Mouse (Mus musculus) ovary, postnatal 36 days (tissue): Measurements from ENCODE around the gene Mllt3.

Experiments
- DNase-seq: peaks from one replicate; pipeline ENCODE4 v3.0.0; 2022; ENCODE audit warnings: low spot score, mixed read lengths

Gene Mllt3

DNA sequence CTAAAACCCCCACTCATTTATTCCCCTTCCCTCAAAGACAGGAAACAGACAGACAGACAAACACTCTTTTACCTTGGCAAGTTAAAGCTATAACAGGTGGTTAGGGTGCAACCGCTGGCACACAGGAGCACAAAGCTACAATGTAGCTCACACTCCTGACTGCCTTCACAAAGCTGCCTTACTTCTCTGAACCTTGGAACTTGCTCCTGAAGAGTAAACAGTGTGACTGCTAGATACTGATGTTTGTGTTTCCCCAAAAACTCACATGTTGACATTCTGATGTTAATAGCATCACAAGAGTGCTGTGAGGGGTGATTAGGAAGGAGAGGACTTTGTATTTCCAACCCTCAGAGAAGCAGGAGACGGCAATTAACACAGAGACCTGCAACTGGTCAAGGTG is 151.6 kb downstream of the Mllt3 start:
- DNase-seq = no peak

DNA sequence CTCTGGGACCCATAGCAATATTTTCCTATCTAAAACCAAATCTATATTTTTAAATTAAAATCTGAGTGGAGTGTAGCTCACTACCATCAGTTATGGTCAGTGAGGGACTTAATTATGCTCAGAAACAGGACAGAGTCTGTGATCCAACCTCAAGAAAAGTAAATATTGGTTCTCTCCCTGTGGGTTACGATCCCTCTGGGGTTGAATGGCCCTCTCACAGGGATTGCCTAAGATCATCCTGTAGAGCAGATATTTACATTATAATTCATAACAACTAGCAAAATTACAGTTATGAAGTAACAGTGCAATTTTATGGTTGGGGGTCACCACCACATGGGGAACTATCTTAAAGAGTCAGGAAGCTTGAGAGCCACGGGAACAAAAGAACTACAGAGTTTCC is 152.9 kb downstream of the Mllt3 start:
- DNase-seq = no peak

DNA sequence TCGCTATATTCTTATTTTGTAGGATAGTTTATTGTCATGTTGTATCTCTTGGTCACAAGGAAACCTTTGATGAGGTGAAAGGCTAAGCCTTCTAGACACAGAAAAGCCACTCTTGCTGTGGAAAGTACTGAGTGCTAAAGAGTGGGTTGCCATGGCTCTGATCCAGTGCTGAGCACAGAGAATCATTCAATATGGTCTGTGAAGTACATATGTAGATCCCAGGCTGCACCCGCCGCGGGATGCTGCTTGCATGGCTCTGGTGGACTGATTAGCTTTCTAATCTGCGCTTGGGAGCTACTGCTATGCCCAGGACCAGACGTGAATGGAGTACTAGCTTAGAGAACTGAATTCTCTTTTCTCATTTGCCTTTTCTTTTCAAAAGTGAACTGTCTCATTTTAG is 154.5 kb downstream of the Mllt3 start:
- no peak for DNase-seq

DNA sequence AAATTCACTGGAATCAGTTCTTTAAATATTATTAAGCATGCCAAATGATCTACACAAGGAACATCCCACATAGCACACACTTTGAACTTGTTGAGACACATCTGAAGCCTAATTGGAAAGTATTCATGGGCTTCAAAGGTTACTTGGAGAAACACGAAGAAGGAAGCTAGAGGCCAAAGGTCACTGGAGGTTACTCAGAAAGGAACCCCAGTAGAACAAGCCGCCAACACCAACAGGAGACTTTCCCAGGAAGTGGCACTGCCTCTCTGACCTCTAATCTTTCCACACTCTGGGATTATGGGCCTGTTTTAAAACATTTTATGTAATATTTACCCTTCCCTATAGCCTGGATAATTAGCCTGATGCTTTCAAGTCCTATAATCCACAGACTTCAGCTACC is 162.6 kb downstream of the Mllt3 start:
- DNase-seq = no peak

DNA sequence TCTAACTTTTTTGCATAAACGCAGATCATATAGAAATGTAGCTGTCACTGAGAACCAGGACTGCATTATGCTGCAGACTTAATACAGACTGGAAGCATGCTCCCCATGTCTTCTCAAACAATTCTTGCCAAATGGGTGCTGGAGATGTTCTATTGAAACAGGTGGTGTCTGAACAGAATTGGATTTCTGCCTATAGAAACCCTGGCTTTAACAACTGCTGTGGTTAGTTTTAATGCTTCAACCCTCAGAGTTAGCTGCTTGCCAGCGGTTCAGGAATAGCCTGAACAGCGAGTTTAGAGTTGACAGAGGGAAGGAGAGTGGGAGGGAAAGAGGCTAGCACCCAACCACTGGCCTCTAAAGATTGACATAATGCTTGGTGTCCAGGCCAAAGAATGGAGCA is 166.6 kb downstream of the Mllt3 start:
- no peak for DNase-seq

DNA sequence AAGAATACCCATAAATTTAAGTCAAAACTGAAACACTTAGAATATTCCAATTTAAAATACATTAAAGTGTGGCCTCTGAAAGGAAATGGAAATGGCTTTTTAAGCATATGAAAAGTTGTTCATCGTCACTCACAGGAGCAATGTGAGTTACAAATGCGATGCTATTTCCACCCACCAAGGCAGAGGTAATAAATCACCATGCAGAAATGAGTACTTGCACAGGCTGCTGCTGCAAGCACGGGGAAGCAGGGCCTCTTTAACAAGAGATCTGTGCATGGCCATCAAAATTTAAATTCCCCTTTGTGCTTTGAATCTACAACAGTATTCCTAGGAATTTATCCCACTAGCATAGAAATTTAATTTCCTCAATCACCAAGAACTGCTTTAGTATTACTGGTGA is 167.3 kb downstream of the Mllt3 start:
- DNase-seq = no peak

DNA sequence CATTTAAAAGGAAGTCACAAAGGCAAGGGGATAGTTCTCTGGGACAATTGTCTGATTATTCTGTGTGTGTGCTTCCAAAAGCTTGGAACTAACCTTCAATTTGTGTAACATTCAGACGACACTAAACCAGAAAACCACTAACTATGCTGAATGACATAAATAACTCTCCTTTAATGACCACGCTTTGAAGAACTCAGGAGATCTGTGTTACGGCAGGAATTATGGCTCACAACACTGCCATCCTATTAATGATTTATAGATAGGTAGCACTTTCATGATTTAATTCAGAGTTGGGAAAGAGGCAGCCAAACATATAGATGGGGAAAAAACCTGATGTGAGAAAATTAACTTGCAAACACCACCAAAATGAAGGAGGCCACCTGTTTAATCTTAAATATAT is 168.1 kb downstream of the Mllt3 start:
- DNase-seq = no peak

DNA sequence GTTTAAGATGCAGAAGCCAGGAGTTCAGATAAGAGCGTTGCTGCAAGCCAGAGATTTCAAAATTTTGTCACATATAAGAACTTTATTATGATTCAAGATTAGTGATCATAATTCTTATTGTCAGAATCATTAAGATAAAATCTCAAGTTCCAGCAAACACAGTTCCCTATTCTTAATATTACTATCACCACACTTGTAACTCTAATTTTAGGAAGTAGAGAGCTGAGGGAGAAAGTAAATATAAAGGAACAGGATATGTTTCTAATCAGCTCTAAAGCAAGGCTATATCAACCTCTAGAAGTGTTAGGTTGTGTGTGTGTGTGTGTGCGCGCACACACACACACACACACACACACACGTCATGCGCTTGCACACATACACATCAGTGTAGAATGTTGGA is 170.0 kb downstream of the Mllt3 start:
- no peak for DNase-seq

DNA sequence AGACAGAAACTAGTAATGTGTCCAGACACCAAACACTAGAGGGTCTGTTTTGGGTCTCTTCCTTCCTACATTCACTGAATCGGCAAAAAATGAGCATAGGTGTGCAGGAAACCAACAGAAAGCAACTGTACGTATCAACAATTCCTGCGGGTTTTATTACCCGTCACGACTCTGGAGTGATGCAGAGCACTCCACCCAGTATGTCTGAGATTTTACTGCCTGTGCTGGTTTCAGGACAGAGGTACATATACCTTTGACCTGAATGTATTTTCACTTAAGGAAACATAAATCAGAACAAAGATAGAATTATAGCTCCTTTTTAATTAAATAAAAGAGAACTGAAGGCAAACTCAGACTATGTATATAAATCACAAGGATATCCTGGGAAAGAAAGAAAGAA is 172.4 kb downstream of the Mllt3 start:
- DNase-seq = no peak

DNA sequence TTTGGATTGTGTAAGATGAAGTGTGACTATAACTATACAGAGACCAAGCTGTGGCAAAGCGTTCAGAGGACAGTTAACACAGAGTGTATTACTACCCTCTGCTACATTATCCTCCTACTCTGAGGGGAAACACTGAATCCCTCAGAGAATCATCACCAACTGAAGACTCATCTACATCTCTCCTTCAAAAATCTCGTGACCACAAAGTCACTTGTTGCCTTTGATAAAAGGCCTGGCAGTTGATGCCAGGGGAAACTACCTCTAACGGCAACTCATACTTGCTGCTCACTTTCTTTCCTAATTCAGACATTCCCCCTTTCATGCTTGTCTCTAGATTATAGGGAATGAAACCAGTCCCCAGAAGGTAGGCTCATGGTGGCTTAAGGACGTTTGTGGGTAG is 174.0 kb downstream of the Mllt3 start:
- no peak for DNase-seq

DNA sequence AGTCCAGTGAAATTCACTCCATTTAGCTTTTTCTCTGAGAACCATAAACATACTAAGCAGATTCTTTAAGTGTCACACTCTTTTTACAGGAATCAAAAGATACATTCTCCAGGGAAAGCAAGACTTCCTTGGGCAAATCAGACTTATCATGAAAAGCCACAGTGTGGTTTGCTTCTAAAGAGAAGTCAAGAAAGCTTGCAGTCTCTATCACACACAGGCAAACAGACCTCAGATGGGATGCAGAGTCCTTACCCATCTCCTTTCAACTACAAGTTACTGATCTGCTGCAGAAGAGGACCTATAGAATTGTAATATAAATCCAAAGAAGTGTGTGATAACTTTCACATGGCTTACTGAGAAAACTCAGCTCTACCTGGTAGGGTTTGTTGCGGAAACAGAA is 175.2 kb downstream of the Mllt3 start:
- DNase-seq = no peak

DNA sequence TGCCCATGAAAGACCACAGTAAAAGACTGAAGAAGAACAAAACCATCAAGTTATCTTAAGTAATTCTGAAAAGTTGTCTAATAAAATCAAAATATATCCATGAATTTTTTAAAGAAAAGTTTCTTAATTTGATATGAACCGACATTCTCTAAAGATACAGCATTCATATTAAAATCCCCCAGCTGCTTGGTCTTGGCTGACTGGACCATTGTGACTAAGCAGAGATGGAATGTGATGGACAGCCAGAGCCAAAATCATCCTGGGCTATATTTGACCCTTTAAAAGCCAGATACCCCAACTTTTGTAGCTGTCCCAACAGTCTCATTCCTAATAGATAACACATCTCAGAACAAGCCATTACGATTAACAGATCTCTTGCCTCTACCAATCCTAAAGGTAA is 180.7 kb downstream of the Mllt3 start:
- DNase-seq = no peak

DNA sequence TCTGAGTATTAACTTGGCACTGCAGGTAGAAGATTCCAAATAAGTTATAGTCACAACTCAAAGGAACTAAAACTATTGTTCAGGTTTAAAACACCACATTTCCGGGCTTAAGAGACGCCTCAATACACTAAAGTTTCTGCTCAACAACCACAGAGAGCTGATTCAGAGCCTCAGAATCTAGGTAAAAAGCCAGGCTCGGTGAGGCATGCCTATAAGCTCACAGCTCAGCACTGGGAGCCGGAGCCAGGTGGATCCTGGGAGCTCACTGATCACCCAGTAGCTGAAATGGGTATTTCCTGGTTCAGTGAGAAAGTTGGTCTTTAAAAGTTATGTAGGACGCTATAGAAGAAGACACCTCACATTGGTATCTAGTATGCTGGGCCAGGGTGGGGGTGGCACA is 183.1 kb downstream of the Mllt3 start:
- no peak for DNase-seq

DNA sequence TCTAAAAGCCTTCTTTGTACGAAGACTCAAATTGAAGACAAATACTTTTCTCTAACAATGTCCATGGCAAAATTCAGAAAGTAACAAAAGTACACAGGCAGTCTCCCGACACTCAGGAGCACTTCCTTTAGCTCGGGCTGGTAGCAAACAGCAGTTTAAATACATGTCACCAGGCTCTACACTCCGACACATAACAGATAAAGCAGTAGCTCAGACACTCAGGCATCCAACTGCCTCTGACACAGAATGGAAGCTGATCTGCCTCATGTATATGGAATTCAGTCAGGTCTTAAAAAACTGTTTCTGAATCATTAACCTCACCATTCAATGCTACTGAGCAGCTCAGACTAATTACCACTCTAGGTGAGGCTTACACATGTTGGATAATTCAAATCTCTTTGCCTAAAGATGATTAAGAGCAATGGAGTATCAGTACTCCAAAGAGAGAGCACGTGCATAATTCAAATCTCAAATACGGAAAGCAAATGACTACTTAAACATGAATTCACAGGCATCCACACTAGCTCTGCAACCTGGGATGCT is 188.4 kb downstream of the Mllt3 start:
- DNase-seq = no peak

DNA sequence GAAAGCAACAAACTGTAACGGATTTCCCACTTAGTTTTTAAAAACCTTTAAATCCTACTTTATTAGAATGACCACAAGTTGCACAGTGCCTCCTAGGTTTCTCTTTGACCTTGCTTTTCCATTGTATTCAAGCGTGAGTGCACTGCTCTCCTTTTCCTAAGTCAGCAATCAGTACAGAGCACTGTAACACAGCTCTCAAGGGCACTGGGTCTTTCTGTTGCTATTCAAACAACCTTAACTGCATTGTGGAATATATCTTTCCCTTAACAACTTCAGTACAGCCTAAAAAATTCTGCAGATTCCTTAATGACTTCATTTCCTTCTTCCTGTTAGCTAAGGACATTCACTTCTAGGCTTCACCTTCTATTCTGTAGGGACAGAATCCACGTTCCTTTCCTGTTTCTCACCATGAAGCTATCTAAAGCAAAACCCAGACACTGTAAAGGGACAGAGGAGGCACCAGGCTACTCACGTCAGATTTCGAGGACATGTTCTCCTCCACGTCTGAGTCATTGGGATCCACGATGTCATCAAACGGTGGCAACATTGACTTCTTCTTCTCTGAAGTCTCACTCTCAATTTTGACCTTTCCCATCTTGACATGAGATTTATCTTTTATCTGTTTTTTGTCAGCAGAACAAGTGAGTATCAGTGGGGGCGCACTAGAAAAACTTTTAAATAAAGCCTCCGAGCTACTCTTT is 192.8 kb downstream of the Mllt3 start:
- no peak for DNase-seq

DNA sequence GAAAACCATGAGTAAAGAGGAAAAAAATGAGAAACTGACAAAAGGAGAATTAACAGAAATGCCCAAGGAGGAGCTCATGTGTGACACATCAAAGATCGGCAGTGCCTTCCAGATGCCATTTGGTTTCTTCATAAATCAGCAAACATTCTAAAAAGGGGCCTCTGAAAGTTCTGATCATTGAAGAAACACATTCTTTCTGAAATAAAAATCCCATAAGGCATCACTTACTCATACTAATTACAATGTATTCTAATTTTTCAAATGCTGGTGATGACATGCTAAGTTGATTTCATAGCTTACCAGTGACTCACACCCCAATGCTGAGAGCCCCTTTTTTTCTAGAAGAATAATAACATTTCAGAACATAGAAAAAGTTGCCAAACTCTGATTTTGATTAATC is 194.4 kb downstream of the Mllt3 start:
- no peak for DNase-seq

DNA sequence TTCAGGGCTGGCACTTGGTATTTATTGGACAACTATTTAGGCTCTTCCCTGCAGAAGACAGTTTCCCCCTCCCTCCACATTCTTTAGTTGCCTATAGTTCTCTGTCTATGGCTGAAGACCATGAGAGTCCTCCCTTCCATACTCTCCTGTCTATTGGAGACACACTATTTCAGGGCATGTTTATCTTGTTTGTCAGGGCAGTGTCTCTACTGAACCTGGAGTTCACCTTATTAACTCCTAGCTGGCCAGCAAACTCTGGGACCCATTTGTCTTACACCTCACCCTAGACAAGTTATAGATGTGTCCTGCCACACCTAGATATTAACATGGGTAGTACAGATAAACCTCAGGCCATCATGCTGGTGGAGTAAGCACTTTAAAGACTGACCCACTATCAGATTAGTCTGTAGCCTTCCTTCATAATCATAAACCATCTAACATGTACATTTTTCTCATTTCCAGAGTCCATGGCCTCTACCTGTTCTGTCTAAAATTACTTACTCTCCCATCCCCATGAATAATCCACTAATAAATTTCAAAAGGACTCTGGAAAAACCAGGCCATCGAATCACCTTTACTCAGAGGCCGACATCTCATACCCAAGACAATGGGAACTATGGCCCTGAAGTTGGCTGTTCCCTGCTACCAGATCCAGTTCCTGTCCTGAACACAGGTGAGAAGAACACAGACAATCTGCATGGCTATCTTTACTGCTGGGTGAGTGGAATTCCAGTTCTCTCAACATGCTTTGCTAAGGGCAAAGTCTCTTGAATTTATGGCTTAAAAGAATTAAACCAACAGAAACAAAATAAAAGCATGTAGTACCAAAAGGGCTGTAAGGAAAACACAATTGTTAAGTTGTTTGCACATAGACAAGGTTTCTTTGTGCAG is 195.4 kb downstream of the Mllt3 start:
- no peak for DNase-seq

DNA sequence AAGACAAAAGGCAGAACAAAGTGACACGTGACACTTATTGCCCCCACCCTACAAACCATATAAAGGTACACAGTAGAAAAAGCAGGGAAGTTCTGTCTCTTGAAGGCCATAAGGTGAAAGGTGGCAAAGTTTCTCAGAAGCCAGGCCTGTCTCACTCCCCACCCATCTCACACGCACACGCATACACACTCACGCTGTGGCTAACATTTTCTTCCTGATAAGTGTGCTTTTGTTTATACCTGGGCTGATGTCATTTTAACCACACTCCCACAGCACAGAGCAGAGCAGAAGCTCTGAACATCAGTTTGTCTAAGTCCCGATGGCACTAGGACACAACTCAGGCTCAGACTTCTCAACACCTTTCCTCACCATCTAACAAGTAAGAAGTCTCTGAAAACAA is 196.9 kb downstream of the Mllt3 start:
- no peak for DNase-seq

DNA sequence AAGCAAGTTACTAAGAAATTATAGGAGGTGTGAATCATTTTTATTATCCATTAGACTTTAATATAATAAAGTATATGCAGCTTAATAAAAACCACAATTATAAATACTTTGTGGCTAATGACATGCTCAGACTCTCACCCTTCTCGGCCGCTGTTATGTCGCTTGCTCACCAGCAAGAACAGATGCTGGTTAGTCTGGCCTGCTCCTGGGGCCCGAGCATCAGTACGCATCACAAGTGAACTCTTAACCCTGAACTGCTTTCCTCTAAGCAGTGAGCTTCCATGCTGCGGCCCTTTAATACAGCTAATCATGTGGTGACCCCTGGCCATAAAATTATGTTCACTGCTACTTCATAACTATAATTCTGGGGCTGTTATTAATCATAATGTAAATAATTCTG is 198.0 kb downstream of the Mllt3 start:
- no peak for DNase-seq

DNA sequence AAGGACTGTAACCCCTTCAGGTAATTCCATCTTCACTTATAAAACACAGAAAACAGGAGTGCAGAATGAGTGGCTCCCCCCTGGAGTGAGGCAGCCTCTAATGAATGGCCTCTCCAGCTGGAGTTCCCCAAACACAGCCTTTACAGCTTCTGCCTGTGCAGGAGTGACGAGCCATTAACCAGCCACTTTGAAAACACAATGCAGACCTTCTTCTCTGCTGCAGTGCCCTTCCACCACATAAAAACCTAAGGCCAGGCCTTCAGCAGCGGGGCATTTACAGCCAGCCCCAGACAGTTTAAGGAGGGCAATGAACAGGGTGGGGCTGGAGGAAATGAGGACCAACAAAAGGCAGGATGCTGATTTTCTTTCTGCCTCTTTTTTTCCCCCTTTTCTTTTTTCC is 198.9 kb downstream of the Mllt3 start:
- DNase-seq = no peak

DNA sequence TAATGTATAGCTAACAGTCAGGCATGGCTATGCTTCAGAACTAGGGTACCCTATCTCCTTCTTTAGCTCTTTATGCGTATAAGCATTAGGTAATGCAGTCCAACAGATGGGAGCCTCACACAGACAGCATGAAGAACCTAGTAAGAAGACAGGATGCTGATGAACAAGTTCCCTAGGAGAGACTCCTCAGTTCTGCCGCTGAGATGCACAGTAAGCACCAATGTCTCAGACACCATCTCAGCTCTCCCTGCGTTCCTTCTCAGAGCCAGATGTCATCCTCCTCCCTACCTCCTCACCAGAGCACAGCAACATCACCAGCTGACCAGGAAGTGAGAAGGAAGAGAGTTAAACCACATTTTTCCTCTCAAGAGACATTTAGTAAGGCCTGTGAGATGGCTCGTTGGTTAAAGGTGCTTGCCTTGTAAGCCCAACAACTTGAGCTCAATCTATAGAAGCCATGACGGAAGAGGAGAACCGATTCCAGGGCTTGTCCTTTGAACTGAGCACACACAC is 202.3 kb downstream of the Mllt3 start:
- DNase-seq = no peak

DNA sequence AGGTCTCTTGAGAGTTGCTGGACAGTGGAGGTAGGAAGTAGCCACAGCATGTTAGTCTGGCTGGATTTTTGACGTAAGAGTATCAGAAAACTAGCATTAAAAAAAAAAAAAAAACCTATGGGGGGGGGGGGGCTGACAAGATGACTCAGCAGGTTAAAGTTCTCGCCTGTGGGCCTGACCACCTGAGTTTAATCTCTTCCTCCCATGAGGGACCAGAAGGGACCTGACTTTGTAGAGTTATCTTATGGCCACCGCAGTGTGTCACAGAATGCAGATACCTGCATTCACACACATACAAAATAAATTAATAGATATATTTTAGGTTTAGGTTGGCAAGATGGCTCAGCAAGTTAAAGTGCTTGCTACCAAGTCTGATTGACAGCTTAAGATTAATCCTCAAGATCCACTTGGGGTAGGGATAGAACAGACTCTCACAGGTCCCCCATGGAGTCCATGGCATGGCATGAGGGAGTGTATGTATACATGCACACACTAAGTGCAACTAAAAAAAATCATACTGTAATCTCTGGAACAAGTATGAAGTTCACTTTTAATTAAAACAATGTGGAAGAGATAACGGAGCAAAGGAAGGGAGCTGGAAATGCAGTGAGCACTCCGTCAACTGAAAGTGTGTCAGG is 203.6 kb downstream of the Mllt3 start:
- DNase-seq = no peak

DNA sequence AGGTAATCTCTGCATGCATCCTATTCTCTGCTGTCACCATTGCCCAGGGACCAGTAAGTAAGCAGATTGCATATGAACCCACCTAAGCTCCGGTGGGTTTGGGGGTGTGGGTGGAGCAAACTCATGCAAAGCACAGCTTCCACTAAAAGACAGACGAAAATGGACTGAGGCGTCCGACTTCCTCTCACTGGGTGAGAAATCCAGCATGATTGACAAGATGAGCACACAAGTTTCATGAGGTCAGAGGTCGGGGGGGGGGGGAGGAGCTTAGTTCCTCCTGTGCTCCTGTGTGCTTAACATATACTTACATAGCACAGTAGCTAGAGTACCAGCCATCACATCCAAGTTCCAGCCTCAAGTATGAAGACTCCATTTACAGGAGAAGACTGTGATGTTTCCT is 206.8 kb downstream of the Mllt3 start:
- DNase-seq = no peak
